Mouse (Mus musculus) intestine, embryonic 14.5 days (tissue): ENCODE measurements around the gene Ell2. TPM values are rescaled to one million over a fixed set of nuclear protein-coding genes. Genes with fewer than 3 reads are reported as not detected.

ENCODE experiments used
- ATAC-seq: fragments of 200-750 bp; cut with Nextera tagmentation; replicated peaks from 2 replicates; pipeline ENCODE4 v1.8.0; 2017; ENCODE audit warnings: low read depth, moderate number of reproducible peaks, moderate TSS enrichment, moderate library complexity; ENCODE audit not compliant: low FRiP score, low TSS enrichment
- DNase-seq: peaks from one replicate; pipeline ENCODE4 v3.0.0-alpha.2; 2018; ENCODE audit warnings: low spot score
- H3K27ac ChIP-seq: fragments of 300-500 bp; sonication (generic); 2 replicates; pipeline ENCODE4 v1.5.1; 2014; ENCODE audit warnings: low read depth, mild to moderate bottlenecking, control low read depth
- H3K27me3 ChIP-seq: fragments of 300-500 bp; sonication (generic); replicated peaks from 2 replicates; pipeline ENCODE4 v1.6.1; 2014; ENCODE audit warnings: low read length, control low read depth; ENCODE audit not compliant: control insufficient read depth, insufficient read depth
- H3K36me3 ChIP-seq: fragments of 300-500 bp; sonication (generic); 2 replicates; pipeline ENCODE4 v1.6.1; 2014; ENCODE audit warnings: low read length, control low read depth; ENCODE audit not compliant: control insufficient read depth, insufficient read depth
- H3K4me1 ChIP-seq: fragments of 300-500 bp; sonication (generic); replicated peaks from 2 replicates; pipeline ENCODE4 v1.6.1; 2014; ENCODE audit warnings: low read length, control low read depth, mixed read lengths; ENCODE audit not compliant: control insufficient read depth, insufficient read depth
- H3K4me2 ChIP-seq: fragments of 300-500 bp; sonication (generic); 2 replicates; pipeline ENCODE4 v1.6.1; 2014; ENCODE audit warnings: low read length
- H3K4me3 ChIP-seq: fragments of 300-500 bp; sonication (generic); 2 replicates; pipeline ENCODE4 v1.5.1; 2014; ENCODE audit warnings: low read depth, low read length, control low read depth, mixed read lengths
- H3K9ac ChIP-seq: fragments of 300-500 bp; sonication (generic); 2 replicates; pipeline ENCODE4 v1.6.1; 2014; ENCODE audit warnings: mild to moderate bottlenecking, low read length
- H3K9me3 ChIP-seq: fragments of 300-500 bp; sonication (generic); 2 replicates; pipeline ENCODE4 v1.6.1; 2016; ENCODE audit warnings: low read length, control low read depth; ENCODE audit not compliant: control insufficient read depth
- WGBS: fragments of 180-500 bp; shearing (Covaris S2); extraction: QIAGEN DNeasy Blood & Tissue Kit; methylation state at CpG from one replicate; pipeline ENCODE4 v1.1.7; 2014; 5-methylcytosine and 5-hydroxymethylcytosine counted together
- polyA plus RNA-seq: library from polyadenylated mRNA; unstranded; fragments of >200 nt; fragmentation: Nextera tagmentation; extraction: Ambion mirVana; gene quantifications from 2 replicates; pipeline ENCODE4 v1.2.1, GENCODE M21; 2014

Gene Ell2
- polyA plus RNA-seq, 1 experiment from 2014 or later: 3.0 TPM

GRCm38 (mm10) chr13:75766967-75767366, 60.4 kb downstream of the Ell2 start:
- 94% methylated on average over 2 of the region's 2 CpGs for WGBS
- ATAC-seq: no peak

GRCm38 (mm10) chr13:75770744-75771143, 64.2 kb downstream of the Ell2 start:
- H3K9ac ChIP-seq: no peak overlapping the region
- WGBS: 92% methylated on average over 2 of the region's 2 CpGs
- H3K9me3 ChIP-seq: no peaks in the 10 kb centered on the region
- H3K27ac ChIP-seq: no peak overlapping the region
- no peak overlapping the region for H3K4me3 ChIP-seq
- ATAC-seq (no peak), DNase-seq (no peak)
- no peaks in the 10 kb centered on the region for H3K36me3 ChIP-seq
- no peaks in the 10 kb centered on the region for H3K4me1 ChIP-seq
- H3K27me3 ChIP-seq: no peaks in the 10 kb centered on the region
- H3K4me2 ChIP-seq: no peak overlapping the region

More at GRCm38 (mm10) chr13:75766967-75767366, 60.4 kb downstream of the Ell2 start:
- no peak for DNase-seq
- H3K9me3 ChIP-seq: no peaks in the 10 kb centered on the region
- no peaks in the 10 kb centered on the region for H3K4me1 ChIP-seq
- H3K36me3 ChIP-seq: no peaks in the 10 kb centered on the region
- no peak overlapping the region for H3K4me2 ChIP-seq
- no peak overlapping the region for H3K4me3 ChIP-seq
- no peak overlapping the region for H3K27ac ChIP-seq
- H3K27me3 ChIP-seq: no peaks in the 10 kb centered on the region
- no peak overlapping the region for H3K9ac ChIP-seq

- no peak overlapping the region for H3K4me2 ChIP-seq
- DNase-seq (no peak), ATAC-seq (no peak)
- no peaks in the 10 kb centered on the region for H3K36me3 ChIP-seq
- no peaks in the 10 kb centered on the region for H3K9me3 ChIP-seq
- WGBS: 86% methylated on average over 4 of the region's 4 CpGs
- no peaks in the 10 kb centered on the region for H3K4me1 ChIP-seq
- no peaks in the 10 kb centered on the region for H3K27me3 ChIP-seq
- H3K27ac ChIP-seq: no peak overlapping the region
- H3K9ac ChIP-seq: no peak overlapping the region
- H3K4me3 ChIP-seq: no peak overlapping the region
Observed at GRCm38 (mm10) chr13:75771404-75771803, 64.8 kb downstream of the Ell2 start.

- H3K27me3 ChIP-seq: no peaks in the 10 kb centered on the region
- DNase-seq (no peak), ATAC-seq (no peak)
- no peak overlapping the region for H3K27ac ChIP-seq
- H3K4me3 ChIP-seq: no peak overlapping the region
- no peaks in the 10 kb centered on the region for H3K36me3 ChIP-seq
- H3K4me1 ChIP-seq: no peaks in the 10 kb centered on the region
- 95% methylated on average over 3 of the region's 3 CpGs for WGBS
- H3K9me3 ChIP-seq: no peaks in the 10 kb centered on the region
- no peak overlapping the region for H3K4me2 ChIP-seq
- H3K9ac ChIP-seq: no peak overlapping the region
Observed at GRCm38 (mm10) chr13:75771984-75772730, 65.6 kb downstream of the Ell2 start.

- H3K4me1 ChIP-seq: no peaks in the 10 kb centered on the region
- H3K9ac ChIP-seq: no peak overlapping the region
- H3K9me3 ChIP-seq: no peaks in the 10 kb centered on the region
- no peak overlapping the region for H3K27ac ChIP-seq
- H3K36me3 ChIP-seq: no peaks in the 10 kb centered on the region
- DNase-seq: no peak
- no peaks in the 10 kb centered on the region for H3K27me3 ChIP-seq
- ATAC-seq: no peak
- H3K4me2 ChIP-seq: no peak overlapping the region
- H3K4me3 ChIP-seq: no peak overlapping the region
Observed at GRCm38 (mm10) chr13:75775961-75776360, 69.4 kb downstream of the Ell2 start.

- no peaks in the 10 kb centered on the region for H3K4me1 ChIP-seq
- H3K27me3 ChIP-seq: no peaks in the 10 kb centered on the region
- H3K36me3 ChIP-seq: no peaks in the 10 kb centered on the region
- no peak overlapping the region for H3K4me2 ChIP-seq
- no peak overlapping the region for H3K9ac ChIP-seq
- no peak for ATAC-seq
- no peak overlapping the region for H3K4me3 ChIP-seq
- no peak for DNase-seq
- H3K9me3 ChIP-seq: no peaks in the 10 kb centered on the region
- no peak overlapping the region for H3K27ac ChIP-seq
- 73% methylated on average over 1 of the region's 1 CpGs for WGBS
Observed at GRCm38 (mm10) chr13:75776692-75777091, 70.1 kb downstream of the Ell2 start.

GRCm38 (mm10) chr13:75778156-75778555, 71.6 kb downstream of the Ell2 start:
- Histone ChIP-seq H3K9me3 (no peaks in the 10 kb centered on the region), H3K36me3 (no peaks in the 10 kb centered on the region), H3K4me2 (no peak overlapping the region), H3K4me3 (no peak overlapping the region), H3K27me3 (no peaks in the 10 kb centered on the region), H3K9ac (no peak overlapping the region), H3K27ac (no peak overlapping the region), H3K4me1 (no peaks in the 10 kb centered on the region)
- WGBS: 84% methylated on average over 6 of the region's 6 CpGs
- no peak for DNase-seq
- no peak for ATAC-seq

- no peak overlapping the region for H3K4me2 ChIP-seq
Observed at GRCm38 (mm10) chr13:75779169-75779568, 72.6 kb downstream of the Ell2 start.

GRCm38 (mm10) chr13:75780096-75780495, 73.5 kb downstream of the Ell2 start:
- ATAC-seq (no peak), DNase-seq (no peak)
- H3K4me2 ChIP-seq: no peak overlapping the region
- no peaks in the 10 kb centered on the region for H3K27me3 ChIP-seq
- no peak overlapping the region for H3K27ac ChIP-seq
- H3K9me3 ChIP-seq: no peaks in the 10 kb centered on the region
- no peak overlapping the region for H3K4me3 ChIP-seq
- H3K9ac ChIP-seq: no peak overlapping the region
- H3K36me3 ChIP-seq: no peaks in the 10 kb centered on the region
- H3K4me1 ChIP-seq: no peaks in the 10 kb centered on the region
- 80% methylated on average over 2 of the region's 2 CpGs for WGBS

More at GRCm38 (mm10) chr13:75779169-75779568, 72.6 kb downstream of the Ell2 start:
- WGBS: 91% methylated on average over 2 of the region's 2 CpGs
- Histone ChIP-seq H3K4me1 (no peaks in the 10 kb centered on the region), H3K36me3 (no peaks in the 10 kb centered on the region), H3K27me3 (no peaks in the 10 kb centered on the region), H3K27ac (no peak overlapping the region), H3K9ac (no peak overlapping the region), H3K4me3 (no peak overlapping the region), H3K9me3 (no peaks in the 10 kb centered on the region)
- DNase-seq (no peak), ATAC-seq (no peak)
